Mouse (Mus musculus) kidney, postnatal 25 days (tissue): ENCODE measurements at regions not wholly inside any gene's neighbourhood (a gene's known extent, or its start where the extent isn't known, plus 50 kb on each side); places are given as distances from the start of the nearest gene placed in this dataset.

Experiments
- DNase-seq, 2 experiments: peaks; one replicate each; pipeline ENCODE4 v3.0.0; 2021; ENCODE audit warnings: mixed read lengths in 2 of 2

DNA sequence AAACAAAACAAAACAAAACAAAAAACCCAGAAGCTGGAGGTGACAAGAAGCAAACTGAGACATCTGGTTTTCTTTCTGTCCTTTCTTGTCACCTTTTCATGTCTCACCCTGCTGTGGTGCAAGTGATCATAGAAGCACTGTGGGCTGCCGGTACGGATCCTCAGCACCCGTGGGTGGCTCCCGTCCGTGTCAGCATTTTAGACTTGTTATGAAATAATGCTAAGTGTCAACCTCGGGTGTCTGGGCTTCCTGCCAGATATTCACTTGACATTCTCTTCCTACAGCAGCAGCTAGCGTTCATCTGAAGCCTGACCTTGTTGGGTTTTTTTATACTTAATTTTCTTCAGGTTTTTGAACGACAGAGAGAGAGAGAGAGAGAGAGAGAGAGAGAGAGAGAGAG lies 404.7 kb downstream of the Pla2g4a start:
- DNase-seq = peak; percentile 39 to 55

DNA sequence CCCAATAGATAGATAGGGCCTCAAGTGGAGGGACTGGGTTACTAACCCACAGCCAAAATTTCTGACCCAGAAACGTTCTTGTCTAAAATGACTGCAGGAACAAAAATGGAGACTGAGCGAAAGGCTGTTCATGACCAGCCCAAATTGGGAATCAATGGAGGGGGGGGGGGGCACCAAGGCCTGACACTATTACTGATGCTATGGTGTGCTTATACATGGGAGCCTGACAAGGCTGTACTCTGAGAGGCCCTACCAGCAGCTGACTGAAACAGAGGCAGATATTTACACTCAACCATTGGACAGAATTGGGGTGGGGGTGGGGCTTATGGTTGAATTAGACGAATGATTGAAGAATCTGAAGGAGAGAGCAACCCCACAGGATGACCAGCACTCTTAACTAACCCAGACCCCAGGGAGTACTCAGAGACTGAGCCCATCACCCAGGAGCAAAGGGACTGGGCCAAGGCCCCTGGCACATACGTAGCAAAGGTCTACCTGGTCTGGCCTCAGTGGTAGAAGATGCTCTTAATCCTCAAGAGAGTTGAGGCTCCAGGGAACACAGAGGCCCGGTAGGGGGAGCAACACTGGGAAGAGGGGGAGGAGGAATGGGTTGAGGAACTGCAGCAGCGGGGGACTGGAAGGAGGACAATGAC lies 405.6 kb downstream of the Pla2g4a start:
- DNase-seq = no peak

DNA sequence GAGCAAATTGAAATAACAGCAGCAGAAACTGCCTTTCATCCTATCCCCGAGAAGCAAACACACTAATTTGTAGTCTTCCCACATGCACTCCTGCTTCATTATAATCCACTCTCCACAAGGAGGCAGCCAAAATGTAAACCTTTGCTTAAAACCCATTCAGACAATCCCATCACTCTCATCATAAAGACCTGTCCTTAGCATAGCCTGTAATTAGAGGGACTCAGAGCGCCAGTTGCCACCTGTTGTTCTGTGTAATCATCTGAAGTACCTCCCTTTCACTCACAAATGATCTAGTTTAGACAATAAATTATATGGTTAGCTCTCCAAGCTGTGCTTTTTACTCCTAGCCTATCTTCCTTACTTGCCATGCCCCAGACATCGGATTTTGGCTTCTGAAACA lies 415.0 kb downstream of the Pla2g4a start:
- DNase-seq = no peak

DNA sequence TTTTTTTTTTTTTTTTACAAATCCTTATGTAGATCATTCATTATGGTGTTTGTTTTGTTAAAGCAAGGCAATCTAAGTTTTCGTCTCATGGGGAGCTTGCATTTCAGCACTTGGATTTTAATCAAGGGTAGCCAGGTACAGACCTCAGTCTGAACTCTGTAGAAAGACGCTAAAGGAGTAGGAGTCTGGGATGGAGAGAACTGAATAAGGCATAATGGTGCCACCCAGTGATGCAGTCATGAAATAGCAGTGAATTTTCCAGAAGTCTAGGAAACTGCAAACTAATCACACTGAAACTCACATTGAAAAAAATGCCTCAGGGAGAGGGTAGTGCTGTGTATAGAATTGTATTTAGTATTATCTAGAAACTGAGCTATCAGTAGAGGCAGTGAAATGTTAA lies 419.7 kb downstream of the Pla2g4a start:
- no peak for DNase-seq

DNA sequence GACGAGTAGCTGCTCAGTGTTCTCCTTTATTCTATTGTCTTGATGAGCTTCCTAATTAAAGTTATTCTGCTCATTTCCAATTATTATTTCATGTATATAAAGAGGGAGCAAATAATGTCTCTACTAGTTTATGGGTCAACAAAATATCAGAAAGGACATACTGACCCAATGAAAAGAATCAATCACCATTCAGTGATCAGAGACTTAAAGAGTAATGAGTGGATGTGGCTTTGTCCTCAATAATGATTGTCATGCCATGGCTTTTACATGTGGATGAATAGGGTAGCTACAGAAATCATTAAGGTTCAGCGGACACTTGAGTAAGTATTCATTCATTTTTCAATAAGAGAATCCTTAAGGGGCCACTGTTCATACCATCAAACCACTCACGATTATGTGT lies 427.4 kb downstream of the Pla2g4a start:
- DNase-seq = no peak
